Mouse (Mus musculus) ES-Bruce4 (cell line): ENCODE data around the gene Egfr.

Source experiments
- CTCF ChIP-seq: IDR thresholded peaks from one replicate; pipeline ENCODE4 v1.8.1; 2011; ENCODE audit warnings: low read depth, low read length
- EP300 ChIP-seq: IDR thresholded peaks from 2 replicates; pipeline ENCODE4 v1.6.1; 2011; ENCODE audit warnings: low read depth, low read length; ENCODE audit not compliant: insufficient read depth
- POLR2A ChIP-seq: IDR thresholded peaks from one replicate; pipeline ENCODE4 v1.8.1; 2011; ENCODE audit warnings: low read length; ENCODE audit not compliant: insufficient read depth

DNA sequence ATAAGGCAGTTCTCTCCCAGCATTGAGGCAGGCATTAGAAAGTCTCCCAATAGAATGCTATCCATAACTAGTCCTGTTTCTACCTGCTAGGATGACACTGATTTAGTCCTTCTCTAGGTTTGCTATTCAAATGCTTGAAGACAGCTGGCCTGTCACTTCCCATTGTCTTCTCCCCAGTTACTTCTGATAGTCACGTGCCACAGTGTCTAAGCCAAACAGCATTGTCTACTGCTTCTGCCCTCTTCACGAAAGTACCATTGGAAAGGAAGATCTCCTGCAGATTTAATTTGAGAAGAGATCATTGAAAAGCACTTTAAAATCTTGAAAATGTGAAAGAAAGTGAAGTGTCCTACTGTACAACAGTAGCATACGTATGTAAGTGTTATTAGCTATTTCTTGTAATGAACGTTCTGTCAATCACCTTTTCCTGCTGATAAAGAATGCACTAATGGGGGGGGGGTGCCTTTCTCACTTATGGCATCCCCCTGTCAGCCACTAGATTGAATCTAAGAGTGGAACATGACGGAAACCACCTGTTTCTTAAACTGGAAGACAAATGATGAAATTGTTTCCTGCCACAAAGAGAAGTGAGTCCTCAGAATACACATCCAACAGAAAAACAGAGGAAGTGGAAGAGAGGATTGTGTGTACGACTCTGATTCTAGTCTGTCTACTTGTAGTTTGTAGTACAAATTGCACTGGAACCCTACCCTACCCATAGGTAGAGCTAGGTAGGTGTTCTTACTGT lies 204.3 kb downstream of the Egfr start:
- no peak for TF ChIP-seq CTCF
- no peak for TF ChIP-seq EP300
- no peak for TF ChIP-seq POLR2A
